Mouse (Mus musculus): Measurements from ENCODE around the gene Ush2a.

Gene Ush2a

DNA sequence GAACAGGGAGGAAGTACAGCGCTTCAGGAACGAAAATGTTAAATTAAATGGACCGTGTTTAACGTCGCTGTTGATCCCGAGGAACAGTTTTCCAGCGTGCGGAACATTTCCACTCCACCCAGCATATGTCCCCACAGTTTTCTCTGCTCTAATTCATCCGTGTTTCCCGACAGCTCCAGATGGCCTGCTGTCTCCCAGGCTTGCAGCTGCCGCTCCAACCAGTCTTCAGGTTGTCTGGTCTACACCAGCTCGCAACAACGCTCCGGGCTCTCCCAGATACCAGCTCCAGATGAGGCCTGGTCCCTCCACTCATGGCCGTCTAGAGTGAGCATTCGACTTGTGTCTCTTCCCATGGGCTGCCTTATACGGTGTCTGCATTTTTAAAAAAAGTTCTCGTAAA, 452.3 kb downstream of the Ush2a start:
- Histone ChIP-seq H3K27me3 (ENCODE audit: control insufficient read depth, insufficient read depth, low read length, poor library complexity, severe bottlenecking) (no peaks in the 10 kb centered on the region), H3K36me3 (ENCODE audit: control insufficient read depth, insufficient read depth, low read length, poor library complexity, severe bottlenecking) (no peaks in the 10 kb centered on the region)
- DNase-seq (ENCODE audit: low read depth, low spot score), result no peak

DNA sequence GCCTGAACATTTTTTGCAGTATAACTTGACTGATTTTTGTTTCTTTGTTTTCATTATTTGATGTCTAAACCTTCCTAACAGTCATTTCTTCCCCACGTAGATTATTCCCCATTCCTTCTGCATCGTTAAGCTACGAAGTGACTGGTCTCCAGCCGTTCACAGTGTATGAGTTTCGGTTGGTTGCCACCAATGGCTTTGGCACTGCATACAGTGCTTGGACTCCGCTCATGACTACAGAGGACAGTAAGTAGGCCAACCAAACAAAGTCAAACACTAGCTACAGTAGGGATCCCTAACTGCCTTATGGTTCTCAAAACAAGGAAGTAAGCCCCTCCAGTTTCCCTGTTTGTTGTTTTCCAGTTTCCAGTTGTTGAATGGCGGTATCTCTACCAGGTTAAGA, 453.1 kb downstream of the Ush2a start:
- H3K27me3 ChIP-seq (ENCODE audit: control insufficient read depth, insufficient read depth, low read length, poor library complexity, severe bottlenecking), result no peaks in the 10 kb centered on the region
- no peak for DNase-seq (ENCODE audit: low read depth, low spot score)
- no peaks in the 10 kb centered on the region for H3K36me3 ChIP-seq (ENCODE audit: control insufficient read depth, insufficient read depth, low read length, poor library complexity, severe bottlenecking)

DNA sequence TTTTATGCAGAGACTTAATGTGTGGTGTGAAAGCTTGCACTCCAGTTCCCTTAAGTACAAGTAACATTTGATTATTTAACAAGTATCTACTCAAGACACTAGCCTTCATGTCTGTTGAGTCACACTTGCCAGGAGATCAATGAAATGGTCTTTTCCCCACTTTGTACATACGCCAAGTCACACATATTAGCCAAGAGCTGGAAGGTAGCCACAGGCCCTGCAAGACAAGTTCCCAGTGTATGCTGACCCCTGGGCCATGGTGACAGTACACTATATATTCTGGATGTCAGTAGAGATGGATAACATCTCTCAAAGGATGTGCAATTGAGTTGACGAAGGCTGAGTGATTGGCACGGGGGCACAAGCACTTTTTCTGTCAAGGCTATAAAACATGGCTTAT, 455.1 kb downstream of the Ush2a start:
- no peak for DNase-seq (ENCODE audit: low read depth, low spot score)
- H3K27me3 ChIP-seq (ENCODE audit: control insufficient read depth, insufficient read depth, low read length, poor library complexity, severe bottlenecking), result no peaks in the 10 kb centered on the region; the same call in 1 of the 2 replicates
- no peaks in the 10 kb centered on the region for H3K36me3 ChIP-seq (ENCODE audit: control insufficient read depth, insufficient read depth, low read length, poor library complexity, severe bottlenecking)

DNA sequence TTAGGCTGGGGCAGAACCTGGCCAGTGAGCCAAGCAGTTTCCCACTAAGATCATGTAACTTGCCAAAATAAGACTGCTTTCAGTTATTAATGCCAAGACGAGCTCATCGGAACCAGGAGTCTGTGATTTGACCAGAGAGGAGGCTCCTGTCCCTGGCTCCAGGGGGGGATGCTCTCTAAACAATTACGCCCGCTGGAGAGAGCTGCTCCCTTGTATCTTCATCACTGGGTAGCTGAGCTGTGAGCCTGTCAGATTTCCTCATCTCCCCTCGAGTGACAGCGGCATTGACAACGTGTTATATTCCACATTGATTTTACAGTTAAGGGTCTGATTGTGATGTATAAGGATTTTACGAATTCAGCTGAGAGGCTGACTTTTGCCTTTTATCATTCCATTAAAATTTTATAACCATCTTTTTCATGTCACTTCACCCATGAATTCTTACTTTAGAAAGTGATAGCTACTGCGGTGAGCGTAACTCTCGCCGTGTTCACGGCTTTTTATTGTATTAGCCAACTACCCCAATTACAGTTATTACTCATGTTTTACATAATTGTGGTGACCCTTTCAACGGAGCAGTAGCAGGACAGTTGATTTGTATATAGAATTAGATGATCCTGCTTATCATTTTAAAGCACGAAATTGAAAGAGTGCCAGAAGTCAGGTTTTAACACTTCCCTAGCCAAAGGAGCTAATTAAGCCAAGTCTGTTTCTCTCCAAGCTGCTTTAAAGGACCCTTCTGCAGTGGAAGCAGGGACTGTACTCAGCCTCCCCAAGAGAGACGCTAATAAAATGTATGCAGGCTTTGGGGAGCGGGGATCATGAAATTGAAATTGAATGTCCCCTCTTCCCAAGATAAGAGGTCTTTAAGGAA, 463.5 kb downstream of the Ush2a start:
- no peaks in the 10 kb centered on the region; the same call in 1 of the 2 replicates for H3K27me3 ChIP-seq (ENCODE audit: control insufficient read depth, insufficient read depth, low read length, poor library complexity, severe bottlenecking)
- no peak for DNase-seq (ENCODE audit: low read depth, low spot score)
- H3K36me3 ChIP-seq (ENCODE audit: control insufficient read depth, insufficient read depth, low read length, poor library complexity, severe bottlenecking), result no peaks in the 10 kb centered on the region

DNA sequence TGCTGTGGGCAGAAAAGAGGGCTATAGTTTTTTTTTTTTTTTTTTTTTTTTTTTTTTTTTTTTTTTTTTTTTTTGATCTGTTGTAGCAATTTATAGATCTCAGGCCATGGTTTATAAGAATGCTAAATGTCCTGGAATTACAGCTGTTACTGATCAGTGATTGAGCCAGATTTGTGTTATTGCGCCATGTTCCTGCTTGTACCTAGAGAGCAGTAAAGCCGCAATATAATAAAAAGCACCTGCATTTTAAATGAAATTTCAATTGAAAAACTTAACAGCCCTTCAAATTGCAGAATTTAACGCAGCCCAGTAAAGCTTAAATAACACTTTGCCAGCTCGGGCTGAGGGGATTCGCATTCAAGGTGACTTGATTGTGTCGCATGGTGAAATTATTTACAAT, 465.1 kb downstream of the Ush2a start:
- no peaks in the 10 kb centered on the region for H3K27me3 ChIP-seq (ENCODE audit: control insufficient read depth, insufficient read depth, low read length, poor library complexity, severe bottlenecking)
- H3K36me3 ChIP-seq (ENCODE audit: control insufficient read depth, insufficient read depth, low read length, poor library complexity, severe bottlenecking), result no peaks in the 10 kb centered on the region
- DNase-seq (ENCODE audit: low read depth, low spot score), result no peak

DNA sequence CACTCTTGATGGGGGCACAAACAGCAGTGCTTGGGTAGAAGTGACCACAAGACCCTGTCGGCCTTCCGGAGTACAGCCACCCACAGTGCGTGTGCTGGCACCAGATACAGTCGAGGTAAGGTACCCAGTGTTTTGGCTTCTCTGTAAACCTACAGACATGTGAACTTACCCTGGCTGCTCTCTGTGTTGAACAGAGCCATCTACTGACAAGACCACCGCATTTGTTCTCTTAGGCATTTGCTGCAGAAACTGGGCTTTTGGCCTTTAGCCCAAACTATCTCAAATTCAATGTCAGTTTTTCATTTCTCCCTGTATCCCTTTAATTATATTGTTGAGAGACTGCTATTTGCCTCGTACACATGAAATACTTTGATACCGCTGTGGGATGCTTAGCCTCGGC, 466.8 kb downstream of the Ush2a start:
- DNase-seq (ENCODE audit: low read depth, low spot score), result no peak
- no peaks in the 10 kb centered on the region for H3K36me3 ChIP-seq (ENCODE audit: control insufficient read depth, insufficient read depth, low read length, poor library complexity, severe bottlenecking)
- no peaks in the 10 kb centered on the region for H3K27me3 ChIP-seq (ENCODE audit: control insufficient read depth, insufficient read depth, low read length, poor library complexity, severe bottlenecking)

DNA sequence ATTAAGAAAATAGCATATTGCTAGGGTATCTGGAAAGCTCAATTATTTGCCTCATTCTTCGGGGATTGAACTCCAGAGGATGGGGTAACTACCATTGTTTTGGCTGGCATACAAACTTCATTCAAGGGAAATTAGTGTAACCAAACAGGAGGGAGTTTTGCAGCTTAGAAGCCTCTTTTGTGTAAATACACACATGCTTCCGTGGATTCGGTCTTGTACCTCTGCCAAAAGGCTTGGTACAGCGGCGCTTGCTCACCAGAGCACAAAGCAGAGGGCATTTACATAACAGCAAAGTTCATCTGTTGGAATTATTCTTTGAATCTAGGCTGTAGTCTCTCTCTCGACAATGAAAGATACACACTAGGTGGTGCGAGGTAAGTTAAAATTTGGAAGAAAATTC, 467.4 kb downstream of the Ush2a start:
- no peaks in the 10 kb centered on the region for H3K36me3 ChIP-seq (ENCODE audit: control insufficient read depth, insufficient read depth, low read length, poor library complexity, severe bottlenecking)
- no peak for DNase-seq (ENCODE audit: low read depth, low spot score)

DNA sequence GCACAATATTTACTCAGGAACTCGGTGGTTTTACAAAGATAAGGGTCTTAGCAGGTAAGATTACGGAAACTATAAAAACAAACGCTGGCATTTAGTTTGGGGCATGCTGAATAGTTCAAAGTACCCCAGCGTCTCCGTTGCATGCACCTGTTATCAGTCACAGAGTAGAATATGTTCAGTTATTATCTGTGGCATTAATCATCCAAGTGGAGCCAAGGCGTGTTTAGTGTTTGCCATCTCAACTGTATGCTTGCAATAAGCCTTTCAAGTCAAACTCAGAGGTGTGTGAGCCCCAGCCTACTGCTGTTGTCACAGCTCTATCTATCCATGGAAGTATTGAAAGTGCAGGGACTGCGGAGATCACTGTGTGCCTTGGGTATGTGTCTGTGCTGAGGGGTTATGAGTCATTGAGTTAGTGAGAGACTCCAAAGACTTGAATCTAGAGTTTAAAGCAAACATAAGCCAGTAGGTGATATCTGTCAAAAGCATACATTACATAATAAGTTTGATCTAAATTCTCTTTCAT, 473.0 kb downstream of the Ush2a start:
- no peak for DNase-seq (ENCODE audit: low read depth, low spot score)
- no peaks in the 10 kb centered on the region for H3K27me3 ChIP-seq (ENCODE audit: control insufficient read depth, insufficient read depth, low read length, poor library complexity, severe bottlenecking)
- H3K36me3 ChIP-seq (ENCODE audit: control insufficient read depth, insufficient read depth, low read length, poor library complexity, severe bottlenecking), result no peaks in the 10 kb centered on the region

More for the DNA sequence above, 467.4 kb downstream of the Ush2a start:
- H3K27me3 ChIP-seq (ENCODE audit: control insufficient read depth, insufficient read depth, low read length, poor library complexity, severe bottlenecking), result no peaks in the 10 kb centered on the region

DNA sequence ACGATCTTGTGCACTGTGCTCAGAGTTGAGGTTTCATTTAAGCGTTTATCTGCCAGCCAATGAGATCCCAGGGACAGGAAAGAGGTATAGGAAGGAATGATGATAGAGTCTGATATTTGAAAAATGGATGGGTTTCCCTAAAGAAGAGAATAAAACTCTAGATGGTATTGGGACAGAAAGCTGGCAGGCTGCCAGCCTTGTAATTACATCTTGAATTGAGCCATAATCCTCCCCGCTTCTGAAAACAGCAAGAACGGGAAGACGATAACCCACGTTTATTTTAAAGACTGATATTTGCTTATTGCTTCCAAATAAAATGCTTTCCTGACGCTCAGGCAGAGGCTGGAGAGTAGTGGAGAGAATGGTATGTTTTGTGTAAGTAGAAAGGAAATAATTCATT, 481.1 kb downstream of the Ush2a start:
- DNase-seq (ENCODE audit: low read depth, low spot score), result no peak
- Histone ChIP-seq H3K36me3 (ENCODE audit: control insufficient read depth, insufficient read depth, low read length, poor library complexity, severe bottlenecking) (no peaks in the 10 kb centered on the region), H3K27me3 (ENCODE audit: control insufficient read depth, insufficient read depth, low read length, poor library complexity, severe bottlenecking) (no peaks in the 10 kb centered on the region)

DNA sequence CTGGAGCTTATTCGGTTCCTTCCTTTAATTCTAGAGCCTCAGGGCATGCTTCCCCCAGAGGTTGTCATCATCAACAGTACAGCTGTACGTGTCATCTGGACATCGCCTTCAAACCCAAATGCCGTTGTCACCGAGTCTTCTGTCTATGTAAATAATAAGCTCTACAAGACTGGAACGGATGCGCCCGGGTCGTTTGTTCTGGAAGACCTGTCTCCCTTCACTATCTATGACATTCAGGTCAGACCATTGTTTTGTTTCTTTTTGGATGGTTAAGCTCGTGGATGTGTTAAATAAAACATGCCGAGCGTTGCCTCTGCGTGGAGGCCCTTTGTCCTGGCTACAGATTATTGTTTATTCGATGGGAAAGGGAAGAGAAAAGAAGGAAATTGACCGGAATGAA, 493.2 kb downstream of the Ush2a start:
- no peak for DNase-seq (ENCODE audit: low read depth, low spot score)
- Histone ChIP-seq H3K27me3 (ENCODE audit: control insufficient read depth, insufficient read depth, low read length, poor library complexity, severe bottlenecking) (no peaks in the 10 kb centered on the region), H3K36me3 (ENCODE audit: control insufficient read depth, insufficient read depth, low read length, poor library complexity, severe bottlenecking) (no peaks in the 10 kb centered on the region)

DNA sequence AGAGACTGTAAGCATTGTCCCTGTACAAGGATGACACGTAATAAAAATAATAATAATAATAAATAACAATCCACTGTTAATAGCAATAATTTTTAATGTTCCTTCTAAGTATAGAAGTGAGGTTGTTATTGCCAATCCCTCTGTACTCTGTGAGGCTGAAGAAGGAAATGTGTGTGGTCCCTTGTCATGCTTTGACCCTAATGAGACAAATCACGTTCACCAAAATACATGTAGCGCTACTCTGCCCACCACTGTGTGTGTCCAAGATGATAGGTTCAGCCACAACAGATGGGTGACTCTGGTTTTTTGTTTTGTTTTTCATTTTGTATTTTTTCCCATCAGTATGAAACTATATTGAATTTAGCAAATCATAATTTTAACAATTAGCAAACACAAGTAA, 498.7 kb downstream of the Ush2a start:
- DNase-seq (ENCODE audit: low read depth, low spot score), result no peak
- no peaks in the 10 kb centered on the region for H3K36me3 ChIP-seq (ENCODE audit: control insufficient read depth, insufficient read depth, low read length, poor library complexity, severe bottlenecking)
- H3K27me3 ChIP-seq (ENCODE audit: control insufficient read depth, insufficient read depth, low read length, poor library complexity, severe bottlenecking), result no peaks in the 10 kb centered on the region

DNA sequence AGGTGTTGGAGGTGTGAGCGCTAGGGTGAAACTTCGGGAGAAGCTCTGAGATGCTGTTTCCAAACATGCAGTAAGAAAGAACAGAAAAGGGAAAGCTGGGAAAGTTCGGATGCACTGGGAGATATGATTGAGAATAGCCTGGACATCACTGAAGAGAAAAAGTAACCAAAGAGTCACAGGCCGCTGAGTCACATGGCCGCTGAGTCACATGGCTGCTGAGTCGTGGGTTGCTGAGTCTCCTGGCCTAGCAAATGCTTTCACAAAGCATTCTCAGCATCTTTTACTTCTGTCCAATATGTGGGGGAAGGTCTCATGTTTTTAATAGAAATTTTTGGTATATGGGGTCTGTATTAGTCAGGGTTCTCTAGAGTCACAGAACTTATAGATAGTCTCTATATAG, 500.6 kb downstream of the Ush2a start:
- no peak for DNase-seq (ENCODE audit: low read depth, low spot score)
- Histone ChIP-seq H3K27me3 (ENCODE audit: control insufficient read depth, insufficient read depth, low read length, poor library complexity, severe bottlenecking) (no peaks in the 10 kb centered on the region), H3K36me3 (ENCODE audit: control insufficient read depth, insufficient read depth, low read length, poor library complexity, severe bottlenecking) (no peaks in the 10 kb centered on the region)

DNA sequence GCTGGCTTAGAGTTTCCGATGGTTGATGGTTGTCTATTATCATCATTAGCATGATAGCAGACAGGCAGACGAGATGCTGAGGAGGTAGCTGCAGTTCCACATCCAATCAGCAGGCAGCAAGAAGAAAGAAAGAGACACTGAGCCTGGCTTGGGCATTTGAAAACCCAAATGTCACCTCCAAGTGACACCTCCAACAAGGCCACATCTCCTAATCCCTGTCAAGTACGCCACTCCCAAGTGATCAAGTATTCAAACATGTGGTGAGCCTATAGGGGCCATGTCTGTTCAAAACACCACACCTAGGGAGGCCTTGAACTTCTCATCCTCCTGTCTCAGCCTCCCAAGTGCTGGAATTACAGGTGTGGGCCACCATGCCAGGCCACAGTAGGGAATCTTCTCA, 501.9 kb downstream of the Ush2a start:
- no peaks in the 10 kb centered on the region for H3K36me3 ChIP-seq (ENCODE audit: control insufficient read depth, insufficient read depth, low read length, poor library complexity, severe bottlenecking)

DNA sequence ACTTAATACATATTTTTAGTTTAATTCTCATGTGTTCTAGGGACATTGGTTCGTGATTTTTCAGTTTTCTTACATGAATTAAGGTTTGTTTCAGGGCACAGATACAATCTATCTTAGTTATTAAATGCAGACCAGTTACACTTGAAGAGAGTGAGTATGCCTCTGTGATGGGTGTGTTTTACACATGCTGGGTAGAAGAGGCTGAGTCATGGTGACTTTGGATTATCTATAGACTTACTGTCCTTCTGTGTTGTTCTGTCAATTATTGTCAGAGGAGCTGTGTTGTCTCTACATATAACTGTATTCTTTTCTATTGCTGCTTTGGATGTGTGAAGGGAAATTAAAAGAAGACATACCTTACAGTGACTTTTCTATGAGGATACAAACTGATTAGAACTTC, 509.0 kb downstream of the Ush2a start:
- no peak for DNase-seq (ENCODE audit: low read depth, low spot score)
- Histone ChIP-seq H3K36me3 (ENCODE audit: control insufficient read depth, insufficient read depth, low read length, poor library complexity, severe bottlenecking) (no peaks in the 10 kb centered on the region), H3K27me3 (ENCODE audit: control insufficient read depth, insufficient read depth, low read length, poor library complexity, severe bottlenecking) (no peaks in the 10 kb centered on the region)

More for the DNA sequence above, 501.9 kb downstream of the Ush2a start:
- H3K27me3 ChIP-seq (ENCODE audit: control insufficient read depth, insufficient read depth, low read length, poor library complexity, severe bottlenecking), result no peaks in the 10 kb centered on the region
- no peak for DNase-seq (ENCODE audit: low read depth, low spot score)

DNA sequence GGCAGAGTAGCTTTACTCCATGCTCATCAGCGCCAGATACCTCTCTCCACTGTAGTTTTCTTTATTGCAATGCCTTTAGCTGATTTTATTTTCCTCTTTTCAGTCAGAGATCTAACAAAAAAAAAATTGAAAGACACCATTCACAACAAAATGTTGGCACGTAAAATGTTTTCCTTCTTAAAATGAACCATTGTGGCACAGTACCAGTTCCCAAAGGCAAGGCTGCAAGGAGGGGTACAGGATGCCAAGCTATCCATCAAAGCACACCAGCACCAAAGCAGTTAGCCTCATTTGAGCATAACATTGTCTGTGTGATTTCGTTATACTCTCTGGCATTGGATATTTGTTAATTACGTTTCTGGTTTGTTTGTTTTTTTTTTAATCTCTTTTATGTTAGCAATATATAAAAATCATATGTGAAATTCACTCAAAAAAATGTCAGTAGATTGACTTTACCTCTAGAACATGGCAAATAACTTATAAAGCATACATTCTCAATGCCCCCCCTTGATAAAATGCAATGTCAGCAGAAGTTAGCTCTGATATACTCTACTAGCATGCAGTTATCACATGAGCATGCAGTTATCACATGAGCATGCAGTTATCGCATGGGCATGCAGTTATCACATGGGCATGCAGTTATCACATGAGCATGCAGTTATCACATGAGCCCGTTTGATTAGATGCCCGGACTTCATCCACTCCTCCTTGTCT, 510.9 kb downstream of the Ush2a start:
- no peak for DNase-seq (ENCODE audit: low read depth, low spot score)
- Histone ChIP-seq H3K27me3 (ENCODE audit: control insufficient read depth, insufficient read depth, low read length, poor library complexity, severe bottlenecking) (no peaks in the 10 kb centered on the region), H3K36me3 (ENCODE audit: control insufficient read depth, insufficient read depth, low read length, poor library complexity, severe bottlenecking) (no peaks in the 10 kb centered on the region)

Data from splenic B cell, adult 2 months (primary cell).